Mouse (Mus musculus) layer of hippocampus, adult 2 months (tissue): Measurements from ENCODE around the gene Tsen34. TPM values are rescaled to one million over a fixed set of nuclear protein-coding genes. Genes with fewer than 3 reads are reported as not detected.
A peak's percentile ranks its signal among the peaks of the same experiment; 100 is the strongest.

ENCODE experiments used
- DNase-seq, 2 experiments: peaks; one replicate each; pipeline ENCODE4 v3.0.0; 2022; ENCODE audit warnings: low spot score in 2 of 2
- H3K27ac ChIP-seq: fragments of 200-600 bp; 2 replicates; pipeline ENCODE4 v1.8.1; 2022
- H3K4me3 ChIP-seq: fragments of 200-600 bp; 2 replicates; pipeline ENCODE4 v1.8.1; 2022; ENCODE audit warnings: mild to moderate bottlenecking
- CTCF ChIP-seq: fragments of 200-600 bp; conservative IDR thresholded peaks from 2 replicates; pipeline ENCODE4 v1.8.1; 2022; ENCODE audit warnings: antibody characterized with exemption, mild to moderate bottlenecking, moderate library complexity
- long read RNA-seq, 2 experiments: library from polyadenylated mRNA; stranded (forward); transcript quantifications; one replicate each; pipeline ENCODE4 v2.0.0; 2021; ENCODE audit warnings: borderline mapping rate in 2 of 2
- total RNA-seq, 2 experiments: library from RNA; stranded (reverse); gene quantifications; 2 replicates each; pipeline ENCODE4 v1.2.3; 2021

Tsen34 gene
- 10 to 100 TPM; 80.2 to 84.8 TPM for total RNA-seq
- long read RNA-seq, experiment 1, transcript Tsen34-202 (4 exons, 1,319 nt) = minor isoform, 15 of 65 reads
- long read RNA-seq, experiment 1, transcript Tsen34-204 (5 exons, 1,779 nt) = major isoform, 35 of 65 reads
- long read RNA-seq, experiment 1, partial matches to known transcripts = 5 of 65 reads
- long read RNA-seq, experiment 1, other reads (novel, unspliced or antisense) = 10 of 65 reads
- long read RNA-seq, experiment 2, transcript Tsen34-202 (4 exons, 1,319 nt) = minor isoform, 25 of 107 reads
- long read RNA-seq, experiment 2, transcript Tsen34-204 (5 exons, 1,779 nt) = major isoform, 50 of 107 reads
- long read RNA-seq, experiment 2, partial matches to known transcripts = 3 of 107 reads
- long read RNA-seq, experiment 2, other reads (novel, unspliced or antisense) = 28 of 107 reads

GRCm38 (mm10) chr7:3692382-3692986, at the start of gene Tsen34:
TSS of gene Tsen34 (plus strand) at chr7:3692863.
- no peak for TF ChIP-seq CTCF
- Histone ChIP-seq H3K4me3 (peak within 1 kb of the TSS; percentile 96), H3K27ac (peak within 1 kb of the TSS; percentile 94)
- no peak for DNase-seq

GRCm38 (mm10) chr7:3643412-3643811, 49.3 kb upstream of the Tsen34 start:
- no peak for DNase-seq
- no peak overlapping the region for H3K4me3 ChIP-seq
- H3K27ac ChIP-seq = no peak overlapping the region
- no peak for TF ChIP-seq CTCF

- Histone ChIP-seq H3K27ac (peak overlapping the region; percentile 68), H3K4me3 (peak overlapping the region; percentile 60)
- TF ChIP-seq CTCF = no peak
- DNase-seq = no peak
These were observed 48.8 kb upstream of the Tsen34 start for GRCm38 (mm10) chr7:3643843-3644242.

GRCm38 (mm10) chr7:3644348-3644671, 48.4 kb upstream of the Tsen34 start:
- no peak for DNase-seq
- TF ChIP-seq CTCF = no peak
- H3K4me3 ChIP-seq = peak overlapping the region; percentile 60
- peak overlapping the region; percentile 68 for H3K27ac ChIP-seq

- TF ChIP-seq CTCF = no peak
- H3K27ac ChIP-seq = peak within 1 kb of the TSS; percentile 98
- peak within 1 kb of the TSS; percentile 95 for H3K4me3 ChIP-seq
- peak; percentile 97 to 100 for DNase-seq
These were observed 47.8 kb upstream of the Tsen34 start, which contains the start of gene Cnot3 for GRCm38 (mm10) chr7:3644672-3645487. TSS of gene Cnot3 (plus strand) at chr7:3645268.

GRCm38 (mm10) chr7:3645488-3646025, 47.1 kb upstream of the Tsen34 start:
- Histone ChIP-seq H3K27ac (peak overlapping the region; percentile 98), H3K4me3 (peak overlapping the region; percentile 95)
- no peak for TF ChIP-seq CTCF
- DNase-seq = no peak

- no peak for DNase-seq
- Histone ChIP-seq H3K4me3 (peak overlapping the region; percentile 95), H3K27ac (peak overlapping the region; percentile 36; the same call in 1 of the 2 replicates)
- TF ChIP-seq CTCF = no peak
These were observed 46.5 kb upstream of the Tsen34 start for GRCm38 (mm10) chr7:3646188-3646587.

GRCm38 (mm10) chr7:3646641-3647040, 46.0 kb upstream of the Tsen34 start:
- Histone ChIP-seq H3K4me3 (peak overlapping the region; percentile 95), H3K27ac (peak overlapping the region; percentile 36; the same call in 1 of the 2 replicates)
- no peak for TF ChIP-seq CTCF
- no peak for DNase-seq

GRCm38 (mm10) chr7:3656966-3657365, 35.7 kb upstream of the Tsen34 start:
- TF ChIP-seq CTCF = no peak
- H3K4me3 ChIP-seq = no peak overlapping the region
- H3K27ac ChIP-seq = no peak overlapping the region
- no peak for DNase-seq

GRCm38 (mm10) chr7:3658578-3658977, 34.1 kb upstream of the Tsen34 start:
- DNase-seq = no peak
- no peak for TF ChIP-seq CTCF
- Histone ChIP-seq H3K4me3 (no peak overlapping the region), H3K27ac (no peak overlapping the region)

- no peak for TF ChIP-seq CTCF
- Histone ChIP-seq H3K27ac (peak overlapping the region; percentile 87), H3K4me3 (peak overlapping the region; percentile 66)
- DNase-seq = no peak
These were observed 28.0 kb upstream of the Tsen34 start for GRCm38 (mm10) chr7:3664524-3665214.
